Mouse (Mus musculus) midbrain, embryonic 14.5 days (tissue): ENCODE measurements at regions not wholly inside any gene's neighbourhood (a gene's known extent, or its start where the extent isn't known, plus 50 kb on each side); places are given as distances from the start of the nearest gene placed in this dataset.
A peak's percentile ranks its signal among the peaks of the same experiment; 100 is the strongest.
"Not testable (repeated sequence)": the region's sequence is repeated elsewhere in the genome, so short reads cannot be mapped to it uniquely, and the experiment has no call there.

ENCODE experiments used
- ATAC-seq: fragments of 200-750 bp; cut with Nextera tagmentation; 2 replicates; pipeline ENCODE4 v1.8.0; 2017; ENCODE audit warnings: moderate number of reproducible peaks, moderate library complexity; ENCODE audit not compliant: low FRiP score, low TSS enrichment
- DNase-seq: peaks from one replicate; pipeline ENCODE4 v3.0.0-alpha.2; 2015
- H3K27ac ChIP-seq: fragments of 300-500 bp; sonication (generic); replicated peaks from 2 replicates; pipeline ENCODE4 v1.5.1; 2014; ENCODE audit warnings: mild to moderate bottlenecking, low read depth, low read length, moderate library complexity
- H3K27me3 ChIP-seq: fragments of 300-500 bp; sonication (generic); 2 replicates; pipeline ENCODE4 v1.6.1; 2014; ENCODE audit warnings: low read length, control low read depth, mixed read lengths; ENCODE audit not compliant: control insufficient read depth, insufficient read depth
- H3K36me3 ChIP-seq: fragments of 300-500 bp; sonication (generic); 2 replicates; pipeline ENCODE4 v1.6.1; 2014; ENCODE audit warnings: low read length, control low read depth; ENCODE audit not compliant: control insufficient read depth, insufficient read depth
- H3K4me1 ChIP-seq: fragments of 300-500 bp; sonication (generic); 2 replicates; pipeline ENCODE4 v1.6.1; 2014; ENCODE audit warnings: mild to moderate bottlenecking, antibody characterized with exemption, low read length, control low read depth; ENCODE audit not compliant: control insufficient read depth, insufficient read depth
- H3K4me2 ChIP-seq: fragments of 300-500 bp; sonication (generic); 2 replicates; pipeline ENCODE4 v1.6.1; 2014; ENCODE audit warnings: mild to moderate bottlenecking, low read length, moderate library complexity
- H3K4me3 ChIP-seq: fragments of 300-500 bp; sonication (generic); replicated peaks from 2 replicates; pipeline ENCODE4 v1.5.1; 2014; ENCODE audit warnings: low read depth, low read length
- H3K9ac ChIP-seq: fragments of 300-500 bp; sonication (generic); replicated peaks from 2 replicates; pipeline ENCODE4 v1.6.1; 2014; ENCODE audit warnings: mild to moderate bottlenecking, low read length, moderate library complexity
- H3K9me3 ChIP-seq: fragments of 300-500 bp; sonication (generic); 2 replicates; pipeline ENCODE4 v1.6.1; 2016; ENCODE audit warnings: low read length, control low read depth, mixed read lengths; ENCODE audit not compliant: control insufficient read depth
- WGBS: fragments of 180-500 bp; shearing (Covaris S2); extraction: QIAGEN DNeasy Blood & Tissue Kit; methylation state at CpG from one replicate; pipeline ENCODE4 v1.1.7; 2014; 5-methylcytosine and 5-hydroxymethylcytosine counted together

GRCm38 (mm10) chr2:84066785-84067526 is 76.6 kb downstream of the Gm13691 start:
- ATAC-seq: no peak
- H3K36me3 ChIP-seq: no peaks in the 10 kb centered on the region
- DNase-seq: no peak
- no peak overlapping the region for H3K4me3 ChIP-seq
- WGBS: 61% methylated on average over 6 of the region's 6 CpGs
- no peak overlapping the region for H3K4me2 ChIP-seq
- H3K27ac ChIP-seq: no peak overlapping the region
- H3K9ac ChIP-seq: no peak overlapping the region
- H3K27me3 ChIP-seq: no peaks in the 10 kb centered on the region
- no peaks in the 10 kb centered on the region for H3K4me1 ChIP-seq
- H3K9me3 ChIP-seq: no peaks in the 10 kb centered on the region

GRCm38 (mm10) chr2:84068617-84069016 is 78.3 kb downstream of the Gm13691 start:
- DNase-seq: no peak
- Histone ChIP-seq H3K4me3 (no peak overlapping the region), H3K36me3 (no peaks in the 10 kb centered on the region), H3K9ac (no peak overlapping the region), H3K4me1 (no peaks in the 10 kb centered on the region), H3K27me3 (no peaks in the 10 kb centered on the region), H3K4me2 (no peak overlapping the region), H3K27ac (no peak overlapping the region), H3K9me3 (no peaks in the 10 kb centered on the region)
- WGBS: 93% methylated on average over 4 of the region's 4 CpGs
- ATAC-seq: no peak

DNA sequence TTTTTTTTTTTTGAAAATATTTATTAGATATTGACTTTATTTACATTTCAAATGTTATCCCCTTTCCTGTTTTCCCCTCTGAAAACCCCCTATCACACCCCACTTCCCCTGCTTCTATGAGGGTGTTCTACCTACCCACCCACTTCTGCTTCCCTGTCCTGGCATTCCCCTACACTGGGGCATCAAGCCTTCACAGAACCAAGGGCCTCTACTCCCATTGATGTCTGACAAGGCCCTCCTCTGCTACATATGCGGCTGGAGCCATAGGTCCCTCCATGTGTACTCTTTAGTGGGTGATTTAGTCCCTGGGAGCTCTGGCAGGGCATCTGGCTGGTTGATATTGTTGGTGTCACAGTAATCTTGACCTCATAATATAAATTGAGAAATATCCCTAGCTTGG is 79.1 kb downstream of the Gm13691 start:
- H3K4me1 ChIP-seq, H3K9me3 ChIP-seq, H3K27ac ChIP-seq, H3K36me3 ChIP-seq, ATAC-seq, DNase-seq, H3K9ac ChIP-seq, H3K4me3 ChIP-seq, H3K4me2 ChIP-seq, H3K27me3 ChIP-seq: not testable (repeated sequence)
- WGBS: 89% methylated on average over 1 of the region's 1 CpGs

DNA sequence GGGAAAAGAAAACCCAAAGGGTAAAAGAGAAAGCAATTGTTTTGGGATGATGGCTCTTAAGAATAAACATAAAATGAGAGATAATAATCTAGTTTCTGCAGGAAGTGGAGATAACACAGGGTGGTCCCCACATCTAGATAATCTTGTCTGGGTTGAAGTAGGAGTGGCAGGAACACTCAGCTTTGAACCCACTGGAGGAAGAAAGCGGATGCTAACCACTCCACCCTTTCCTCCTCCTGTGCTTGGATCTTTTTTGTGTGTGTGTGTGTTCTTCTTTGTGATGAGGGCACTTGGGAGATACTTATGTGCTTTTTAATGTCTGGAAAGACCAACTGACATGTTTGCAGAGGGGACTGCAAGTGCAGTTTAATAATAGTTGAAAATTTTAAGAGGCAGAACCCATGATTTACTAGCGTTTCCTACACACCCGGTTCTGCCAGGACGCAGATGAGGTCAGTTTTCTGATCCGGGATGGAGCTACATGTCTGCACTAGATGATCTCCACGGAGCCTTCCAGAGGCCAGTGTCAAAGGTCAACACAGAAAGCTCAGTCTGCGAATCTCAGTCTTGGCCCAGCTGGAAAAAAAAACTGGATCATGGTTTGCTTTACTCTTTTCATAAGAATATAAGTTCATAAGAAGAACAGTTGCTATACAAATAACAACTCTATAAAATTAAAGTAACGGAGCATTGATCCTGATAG is 82.7 kb downstream of the Gm13691 start:
- Histone ChIP-seq H3K4me3 (no peak overlapping the region), H3K4me2 (no peak overlapping the region), H3K9me3 (no peaks in the 10 kb centered on the region), H3K36me3 (no peaks in the 10 kb centered on the region), H3K4me1 (no peaks in the 10 kb centered on the region), H3K27me3 (no peaks in the 10 kb centered on the region), H3K9ac (no peak overlapping the region), H3K27ac (no peak overlapping the region)
- ATAC-seq (no peak), DNase-seq (no peak)
- WGBS: 82% methylated on average over 8 of the region's 8 CpGs

DNA sequence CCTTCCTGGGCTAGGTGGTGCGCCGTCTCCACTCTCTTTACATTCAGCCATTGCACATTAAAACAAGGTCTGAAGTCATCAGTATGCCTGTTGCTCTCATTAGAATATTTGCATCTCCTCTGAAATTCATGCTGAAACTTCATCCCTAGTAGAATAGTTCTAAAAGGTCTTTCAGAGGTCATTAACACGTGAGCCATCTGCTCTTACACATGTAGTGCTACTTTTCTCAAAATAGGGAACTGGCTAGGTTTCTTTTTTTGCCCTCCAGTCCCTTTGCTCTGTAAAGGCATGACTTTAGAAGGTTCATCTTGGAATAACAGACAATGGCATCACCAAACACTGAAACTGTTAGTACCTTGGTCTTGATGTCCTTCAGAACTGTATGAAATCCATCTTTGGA is 85.6 kb downstream of the Gm13691 start:
- Histone ChIP-seq H3K4me2 (no peak overlapping the region), H3K9me3 (no peaks in the 10 kb centered on the region), H3K27ac (no peak overlapping the region), H3K9ac (no peak overlapping the region), H3K27me3 (no peaks in the 10 kb centered on the region), H3K36me3 (no peaks in the 10 kb centered on the region), H3K4me1 (no peaks in the 10 kb centered on the region), H3K4me3 (no peak overlapping the region)
- WGBS: 82% methylated on average over 3 of the region's 3 CpGs
- DNase-seq: no peak
- no peak for ATAC-seq

DNA sequence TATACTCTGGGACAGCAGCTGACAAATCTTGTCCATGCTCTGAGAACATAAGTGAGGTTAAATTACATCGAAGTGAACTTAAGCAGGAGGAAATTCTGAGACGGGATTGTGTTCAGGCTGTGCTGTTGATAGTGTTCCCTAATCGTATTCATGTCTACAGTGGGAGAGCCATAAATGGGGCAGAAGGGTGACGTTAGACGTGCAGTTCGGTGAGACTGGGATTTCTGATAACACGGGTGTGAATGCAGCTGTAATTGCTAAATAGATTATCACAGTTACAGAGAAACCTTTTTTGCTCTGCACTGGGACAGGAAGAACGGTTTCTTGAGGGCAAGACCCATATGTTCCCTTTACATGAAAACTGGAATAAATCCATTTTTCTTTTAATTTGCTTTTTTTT is 88.9 kb downstream of the Gm13691 start:
- Histone ChIP-seq H3K27ac (no peak overlapping the region), H3K4me3 (no peak overlapping the region), H3K9me3 (no peaks in the 10 kb centered on the region), H3K4me2 (no peak overlapping the region), H3K27me3 (no peaks in the 10 kb centered on the region), H3K9ac (no peak overlapping the region), H3K36me3 (no peaks in the 10 kb centered on the region), H3K4me1 (no peaks in the 10 kb centered on the region)
- no peak for ATAC-seq
- whole genome bisulfite sequencing: 78% methylated on average over 8 of the region's 8 CpGs
- DNase-seq: no peak

DNA sequence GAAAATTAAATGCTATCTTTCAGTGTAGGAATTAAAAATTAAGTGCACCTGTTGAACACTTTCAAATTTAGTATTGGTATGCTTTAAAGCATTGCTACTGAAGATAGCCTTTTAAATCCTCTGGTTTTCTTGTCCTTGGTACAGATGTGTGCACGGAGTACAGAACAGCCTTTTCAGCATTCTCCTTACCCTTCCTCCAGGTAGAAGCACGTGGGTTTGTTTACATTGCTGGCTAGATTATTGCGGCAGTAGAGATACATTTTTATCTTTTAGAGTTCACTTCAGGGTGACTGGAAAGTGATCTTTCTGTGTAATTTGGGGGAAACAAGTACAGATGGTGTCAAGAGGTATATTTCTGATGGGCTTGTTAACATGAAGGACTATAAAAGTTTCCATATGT is 89.9 kb downstream of the Gm13691 start:
- Histone ChIP-seq H3K4me1 (no peaks in the 10 kb centered on the region), H3K9ac (no peak overlapping the region), H3K27me3 (no peaks in the 10 kb centered on the region), H3K4me2 (no peak overlapping the region), H3K9me3 (no peaks in the 10 kb centered on the region), H3K36me3 (no peaks in the 10 kb centered on the region), H3K27ac (no peak overlapping the region), H3K4me3 (no peak overlapping the region)
- ATAC-seq (no peak), DNase-seq (no peak)
- WGBS: 83% methylated on average over 3 of the region's 3 CpGs

DNA sequence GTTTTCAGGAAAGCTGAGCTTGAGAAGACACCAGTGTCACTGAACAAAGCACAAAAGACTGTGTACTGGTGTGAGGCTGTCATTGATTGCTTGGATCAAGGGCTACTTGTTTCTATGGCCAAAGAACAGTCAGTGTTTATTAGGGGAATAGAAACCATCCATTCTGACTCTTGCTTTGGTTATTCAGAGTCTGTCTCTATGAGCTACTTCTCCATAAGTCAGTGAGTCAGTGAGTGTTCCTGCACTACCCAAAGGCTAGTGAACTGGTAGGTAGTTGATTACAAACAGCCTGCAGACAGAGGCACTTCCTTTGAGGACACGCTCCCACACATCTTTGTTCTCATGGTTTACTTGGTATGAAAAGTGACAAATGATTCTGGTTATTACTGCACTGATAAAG is 104.4 kb downstream of the Gm13691 start:
- WGBS: 100% methylated on average over 1 of the region's 1 CpGs
- ATAC-seq: no peak
- H3K9me3 ChIP-seq: no peaks in the 10 kb centered on the region

DNA sequence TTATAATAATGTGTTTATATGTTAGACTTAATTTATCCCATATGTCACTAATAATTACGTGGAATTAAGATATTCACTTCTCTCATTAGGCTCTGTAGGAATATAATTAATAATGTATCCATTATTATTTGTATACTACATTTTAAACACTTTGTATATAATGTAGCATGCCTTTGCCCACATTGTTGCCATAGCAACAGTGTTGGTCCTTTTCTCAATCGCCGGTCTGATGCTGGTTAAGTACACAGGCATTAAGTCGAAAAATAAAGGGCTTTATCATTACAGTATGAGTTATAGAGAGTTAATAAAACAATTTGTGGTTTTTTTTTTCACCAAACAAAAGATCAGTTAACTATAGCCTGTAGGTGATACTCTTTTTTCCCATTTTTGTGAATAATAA is 108.4 kb downstream of the Gm13691 start:
- Histone ChIP-seq H3K9ac (no peak overlapping the region), H3K27me3 (no peaks in the 10 kb centered on the region), H3K4me3 (no peak overlapping the region), H3K9me3 (no peaks in the 10 kb centered on the region), H3K36me3 (no peaks in the 10 kb centered on the region), H3K4me2 (no peak overlapping the region), H3K27ac (no peak overlapping the region), H3K4me1 (no peaks in the 10 kb centered on the region)
- ATAC-seq (no peak), DNase-seq (peak; percentile 67)
- 71% methylated on average over 4 of the region's 4 CpGs for WGBS

More for the DNA sequence above, 104.4 kb downstream of the Gm13691 start:
- Histone ChIP-seq H3K4me3 (no peak overlapping the region), H3K4me2 (no peak overlapping the region), H3K27ac (no peak overlapping the region), H3K36me3 (no peaks in the 10 kb centered on the region), H3K9ac (no peak overlapping the region), H3K27me3 (no peaks in the 10 kb centered on the region), H3K4me1 (no peaks in the 10 kb centered on the region)
- DNase-seq: no peak
